In the genomic region with DNA sequence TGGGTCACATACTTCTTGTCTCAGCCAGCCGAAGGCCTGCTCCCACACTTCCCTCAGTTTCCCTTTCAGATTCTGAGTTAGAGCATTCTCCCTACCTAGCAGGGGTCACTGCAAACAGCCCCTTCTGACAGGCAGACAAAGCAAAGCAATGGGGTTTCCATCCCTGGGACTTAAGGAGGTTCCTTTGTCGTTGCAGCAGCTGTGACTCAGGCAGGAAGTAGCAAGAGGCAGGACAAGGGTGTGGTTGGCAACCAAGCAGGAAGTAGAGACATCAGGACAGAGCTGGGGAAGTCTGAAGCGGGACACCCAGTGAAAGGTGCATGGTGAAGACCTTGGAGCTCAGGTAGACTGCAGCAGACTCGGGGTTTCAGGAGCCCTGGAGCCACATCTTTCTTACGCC, we compare ENCODE assay signal across 8 mouse cellular contexts. TPM values are rescaled to one million over a fixed set of nuclear protein-coding genes. Genes with fewer than 3 reads are reported as not detected.
DNase-seq lines count a peak whose midpoint lies in the region; ATAC-seq lines count a peak whose summit lies in the region.

No protein-coding gene starts in this region.

- 67% methylated on average over 5 of the region's 5 CpGs for WGBS in hindbrain, embryonic 10.5 days
- 47% methylated on average over 5 of the region's 5 CpGs for WGBS in liver, embryonic 13.5 days (ENCODE audit: insufficient replicate concordance)

- H3K4me3 ChIP-seq in hindbrain, embryonic 10.5 days: no peak overlapping the region
- no peak overlapping the region for H3K4me3 ChIP-seq in liver, embryonic 13.5 days (replicated peaks)

- DNase-seq in R1 (ENCODE audit: low read depth, low spot score) (peak; percentile 87), MN1 (ENCODE audit: low spot score) (no peak)
- DNase-seq in hindbrain, embryonic 10.5 days (ENCODE audit: low spot score): no peak
- DNase-seq in liver, embryonic 13.5 days: no peak
- DNase-seq in splenic B cell, adult 2 months (ENCODE audit: low read depth, low spot score): peak; percentile 56
- no peak for DNase-seq in embryo, embryonic 11 days
- DNase-seq in frontal cortex, postnatal 14 days (ENCODE audit: low spot score in 2 of 2): no peak

- ATAC-seq in CD4-positive, CD25-positive, alpha-beta regulatory T cell, adult 4 months: peak; percentile 92
- no peak for ATAC-seq in liver, embryonic 13.5 days (ENCODE audit: low read depth)

- H3K36me3 ChIP-seq in hindbrain, embryonic 10.5 days: peaks cover 84% of the 10 kb centered on the region
- H3K36me3 ChIP-seq in liver, embryonic 13.5 days: peaks cover 65% of the 10 kb centered on the region
- peaks cover 4% of the 10 kb centered on the region; the same call in 1 of the 2 replicates for H3K36me3 ChIP-seq in splenic B cell, adult 2 months (ENCODE audit: control insufficient read depth, insufficient read depth, low read length, poor library complexity, severe bottlenecking)

- peak overlapping the region; percentile 99 for H3K27ac ChIP-seq in hindbrain, embryonic 10.5 days
- H3K27ac ChIP-seq in liver, embryonic 13.5 days: 0 out of 2 replicates have a peak overlapping the region, but pooled peaks have one; percentile 31

- H3K9me3 ChIP-seq in hindbrain, embryonic 10.5 days: no peaks in the 10 kb centered on the region
- no peaks in the 10 kb centered on the region for H3K9me3 ChIP-seq in liver, embryonic 13.5 days (replicated peaks)

- peak overlapping the region; percentile 7; the same call in 1 of the 2 replicates for H3K9ac ChIP-seq in liver, embryonic 13.5 days

- peaks cover 63% of the 10 kb centered on the region for H3K4me1 ChIP-seq in hindbrain, embryonic 10.5 days (replicated peaks)
- H3K4me1 ChIP-seq in liver, embryonic 13.5 days (replicated peaks): peaks cover 74% of the 10 kb centered on the region

- H3K27me3 ChIP-seq in hindbrain, embryonic 10.5 days (ENCODE audit: insufficient read depth, poor library complexity, severe bottlenecking): no peaks in the 10 kb centered on the region
- no peaks in the 10 kb centered on the region for H3K27me3 ChIP-seq in liver, embryonic 13.5 days
- no peaks in the 10 kb centered on the region for H3K27me3 ChIP-seq in splenic B cell, adult 2 months (ENCODE audit: control insufficient read depth, insufficient read depth, low read length, poor library complexity, severe bottlenecking)

- H3K4me2 ChIP-seq in liver, embryonic 13.5 days: no peak overlapping the region

RNA-seq across cellular contexts. Expression of a gene that starts 10.6 kb away (rescaled TPM):
- 100 to 1,000 TPM; 120 to 139 TPM for polyA plus RNA-seq in CD4-positive, CD25-positive, alpha-beta regulatory T cell, adult 4 months (2017; shearing (Covaris generic))
- polyA plus RNA-seq in hindbrain, embryonic 10.5 days (2016; fragmentation: Nextera tagmentation; extraction: Ambion mirVana): 554 and 640 TPM in 2 replicates
- 144 and 163 TPM in 2 replicates for polyA plus RNA-seq in liver, embryonic 13.5 days (2015; fragmentation: Nextera tagmentation; extraction: Ambion mirVana)

RNA-seq across cellular contexts. Expression of a gene that starts 15.5 kb away (rescaled TPM):
- polyA plus RNA-seq in CD4-positive, CD25-positive, alpha-beta regulatory T cell, adult 4 months (2017; shearing (Covaris generic)): not detected
- 3.9 and 5.2 TPM in 2 replicates for polyA plus RNA-seq in hindbrain, embryonic 10.5 days (2016; fragmentation: Nextera tagmentation; extraction: Ambion mirVana)
- 0.22 and 0.34 TPM in 2 replicates for polyA plus RNA-seq in liver, embryonic 13.5 days (2015; fragmentation: Nextera tagmentation; extraction: Ambion mirVana)

RNA-seq across cellular contexts. Expression of a gene that starts 37.1 kb away (rescaled TPM):
- 10 to 100 TPM; 30.1 to 36.2 TPM for polyA plus RNA-seq in CD4-positive, CD25-positive, alpha-beta regulatory T cell, adult 4 months (2017; shearing (Covaris generic))
- polyA plus RNA-seq in hindbrain, embryonic 10.5 days (2016; fragmentation: Nextera tagmentation; extraction: Ambion mirVana): 41.1 and 54.1 TPM in 2 replicates
- 167 and 175 TPM in 2 replicates for polyA plus RNA-seq in liver, embryonic 13.5 days (2015; fragmentation: Nextera tagmentation; extraction: Ambion mirVana)

RNA-seq across cellular contexts. Expression of a gene that starts 43.9 kb away (rescaled TPM):
- 1 to 10 TPM in 1 of 2 experiments, under 1 TPM in 1; 0.90 to 1.4 TPM for polyA plus RNA-seq in CD4-positive, CD25-positive, alpha-beta regulatory T cell, adult 4 months (2017; shearing (Covaris generic))
- 0.41 and 0.77 TPM in 2 replicates for polyA plus RNA-seq in hindbrain, embryonic 10.5 days (2016; fragmentation: Nextera tagmentation; extraction: Ambion mirVana)
- 0.82 and 1.2 TPM in 2 replicates for polyA plus RNA-seq in liver, embryonic 13.5 days (2015; fragmentation: Nextera tagmentation; extraction: Ambion mirVana)

RNA-seq across cellular contexts. Expression of a gene that starts 44.8 kb away (rescaled TPM):
- not detected for polyA plus RNA-seq in CD4-positive, CD25-positive, alpha-beta regulatory T cell, adult 4 months (2017; shearing (Covaris generic))
- 6.4 and 7.2 TPM in 2 replicates for polyA plus RNA-seq in hindbrain, embryonic 10.5 days (2016; fragmentation: Nextera tagmentation; extraction: Ambion mirVana)
- polyA plus RNA-seq in liver, embryonic 13.5 days (2015; fragmentation: Nextera tagmentation; extraction: Ambion mirVana): 5.4 and 5.9 TPM in 2 replicates

Comparison
In these comparisons a context has a peak if more than half of its experiments do, and no peak if none do; other contexts are left out.
1. DNase-seq: peak in R1 (single experiment) and splenic B cell, adult 2 months (single experiment); none in hindbrain, embryonic 10.5 days (single experiment), liver, embryonic 13.5 days (single experiment), embryo, embryonic 11 days (single experiment), frontal cortex, postnatal 14 days (0 of 2) and MN1 (single experiment).